Mouse (Mus musculus): Measurements from ENCODE around the gene Rsf1. TPM values are rescaled to one million over a fixed set of nuclear protein-coding genes. Genes with fewer than 3 reads are reported as not detected.

Gene Rsf1
- 4.6 and 5.8 TPM in 2 replicates for polyA plus RNA-seq (2012; rRNA removed)

DNA sequence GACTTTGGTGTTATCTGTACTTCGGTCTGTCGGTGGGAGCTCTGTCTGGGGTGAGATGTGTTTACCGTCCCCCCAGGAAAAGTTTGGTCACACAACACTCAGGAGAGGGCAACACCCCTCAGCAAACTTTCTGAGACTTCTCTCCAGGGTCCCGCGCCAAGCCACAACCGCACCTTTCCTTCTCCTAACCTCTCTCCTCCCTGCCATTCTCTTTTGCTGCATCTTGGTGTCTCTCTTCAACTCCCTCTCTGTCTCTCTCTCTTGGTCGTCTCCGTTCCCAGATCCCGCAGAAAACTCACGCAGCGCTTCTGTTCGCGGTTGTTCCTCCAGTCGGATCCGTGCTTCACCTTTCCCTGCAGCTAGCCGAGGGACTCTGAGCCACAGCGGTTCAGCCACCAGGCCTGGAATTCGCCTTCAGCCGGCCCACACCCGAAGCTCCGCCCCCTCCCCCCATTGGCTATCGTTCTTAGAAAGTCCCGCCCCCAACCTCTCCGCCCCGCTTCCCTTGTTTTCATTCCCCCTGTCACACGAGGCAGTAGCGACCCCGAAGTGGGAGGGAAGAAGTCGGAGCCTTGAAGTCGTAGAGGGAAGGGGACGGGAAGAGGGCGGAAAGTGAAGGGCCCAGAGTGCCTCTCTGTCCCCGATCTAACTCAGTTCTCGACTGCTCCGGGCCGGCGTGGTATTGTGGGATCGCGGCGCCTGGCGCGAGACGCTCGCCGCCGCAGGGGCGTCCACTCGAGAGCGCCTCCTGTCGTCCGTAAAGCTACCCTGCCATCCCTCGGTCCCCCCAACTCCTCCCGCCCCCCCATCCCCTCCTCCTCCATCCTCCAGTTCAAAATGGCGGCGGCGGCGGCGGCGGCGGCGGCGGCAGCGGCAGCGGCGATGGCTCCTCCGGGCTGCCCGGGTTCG lies at the start of gene Rsf1, which contains the start of gene Aamdc:
Rsf1 (plus strand) TSS at position 823 of the 909 bp plus-strand sequence.
Aamdc (minus strand) TSS at position 431 of the 909 bp plus-strand sequence.
- Histone ChIP-seq H3K4me3 (ENCODE audit: control insufficient read depth, insufficient read depth, low read length) (peak within 1 kb of the TSS; percentile 93), H3K36me3 (ENCODE audit: control insufficient read depth, insufficient read depth, low read length) (no peaks in the 10 kb centered on the region), H3K27me3 (ENCODE audit: control insufficient read depth, insufficient read depth, low read length) (no peaks in the 10 kb centered on the region), H3K4me1 (replicated peaks; ENCODE audit: control insufficient read depth, insufficient read depth, low read length) (peaks cover 5% of the 10 kb centered on the region; the same call in 1 of the 2 replicates), H3K27ac (ENCODE audit: control insufficient read depth, insufficient read depth, low read length) (peak within 1 kb of the TSS; percentile 80)
- peak; percentile 89 for DNase-seq
- WGBS, result under 1% methylated on average over 61 of the region's 68 CpGs
- peak; percentile 78 for TF ChIP-seq POLR2A (IDR thresholded peaks at IDR 0.05; ENCODE audit: control insufficient read depth, extremely low read depth, insufficient read depth, low read length, poor library complexity)
- peak; percentile 86 for TF ChIP-seq CTCF (IDR thresholded peaks at IDR 0.05; ENCODE audit: borderline replicate concordance, control insufficient read depth, extremely low read depth, insufficient read depth, low read length, poor library complexity)

- no peaks in the 10 kb centered on the region for H3K27me3 ChIP-seq (ENCODE audit: control insufficient read depth, insufficient read depth, low read length)
- no peak overlapping the region for H3K27ac ChIP-seq (ENCODE audit: control insufficient read depth, insufficient read depth, low read length)
- TF ChIP-seq CTCF (IDR thresholded peaks at IDR 0.05; ENCODE audit: borderline replicate concordance, control insufficient read depth, extremely low read depth, insufficient read depth, low read length, poor library complexity) (no peak), POLR2A (IDR thresholded peaks at IDR 0.05; ENCODE audit: control insufficient read depth, extremely low read depth, insufficient read depth, low read length, poor library complexity) (no peak)
- peaks cover 19% of the 10 kb centered on the region for H3K36me3 ChIP-seq (ENCODE audit: control insufficient read depth, insufficient read depth, low read length)
- WGBS, result 98% methylated on average over 5 of the region's 5 CpGs
- no peaks in the 10 kb centered on the region for H3K4me1 ChIP-seq (replicated peaks; ENCODE audit: control insufficient read depth, insufficient read depth, low read length)
- no peak overlapping the region for H3K4me3 ChIP-seq (ENCODE audit: control insufficient read depth, insufficient read depth, low read length)
- DNase-seq, result no peak
Measured at GRCm38 (mm10) chr7:97535531-97535930, 44.2 kb upstream of the Rsf1 start.

GRCm38 (mm10) chr7:97536571-97536970 lies 43.1 kb upstream of the Rsf1 start:
- no peak for DNase-seq
- Histone ChIP-seq H3K4me3 (ENCODE audit: control insufficient read depth, insufficient read depth, low read length) (no peak overlapping the region), H3K36me3 (ENCODE audit: control insufficient read depth, insufficient read depth, low read length) (peaks cover 20% of the 10 kb centered on the region), H3K27me3 (ENCODE audit: control insufficient read depth, insufficient read depth, low read length) (no peaks in the 10 kb centered on the region), H3K4me1 (replicated peaks; ENCODE audit: control insufficient read depth, insufficient read depth, low read length) (no peaks in the 10 kb centered on the region), H3K27ac (ENCODE audit: control insufficient read depth, insufficient read depth, low read length) (no peak overlapping the region)
- TF ChIP-seq POLR2A (IDR thresholded peaks at IDR 0.05; ENCODE audit: control insufficient read depth, extremely low read depth, insufficient read depth, low read length, poor library complexity), result no peak
- 95% methylated on average over 5 of the region's 5 CpGs for WGBS

GRCm38 (mm10) chr7:97546462-97546861 lies 33.2 kb upstream of the Rsf1 start:
- no peak for TF ChIP-seq CTCF (IDR thresholded peaks at IDR 0.05; ENCODE audit: borderline replicate concordance, control insufficient read depth, extremely low read depth, insufficient read depth, low read length, poor library complexity)
- TF ChIP-seq POLR2A (IDR thresholded peaks at IDR 0.05; ENCODE audit: control insufficient read depth, extremely low read depth, insufficient read depth, low read length, poor library complexity), result no peak
- WGBS, result 95% methylated on average over 2 of the region's 2 CpGs

DNA sequence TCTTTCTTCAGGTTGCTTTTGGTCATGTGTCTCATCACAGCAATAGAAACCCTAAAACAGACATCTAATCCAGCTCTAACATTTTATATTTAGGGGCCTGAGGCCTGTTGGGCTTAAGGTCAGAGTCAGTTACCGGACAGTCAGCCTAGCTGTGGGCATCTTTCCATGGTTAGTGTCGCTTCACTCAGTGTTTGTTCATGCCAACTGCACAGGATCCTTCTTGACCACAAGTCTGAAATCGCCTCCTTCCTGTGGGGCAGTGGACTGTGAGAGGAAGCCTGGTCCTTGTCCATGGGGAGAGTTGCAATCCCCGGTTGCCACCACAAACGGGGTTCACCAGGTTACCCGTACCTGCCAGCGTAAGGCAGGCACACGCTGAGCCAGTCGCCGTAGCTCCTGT lies 30.4 kb upstream of the Rsf1 start:
- TF ChIP-seq CTCF (IDR thresholded peaks at IDR 0.05; ENCODE audit: borderline replicate concordance, control insufficient read depth, extremely low read depth, insufficient read depth, low read length, poor library complexity) (no peak), POLR2A (IDR thresholded peaks at IDR 0.05; ENCODE audit: control insufficient read depth, extremely low read depth, insufficient read depth, low read length, poor library complexity) (no peak)
- no peak for DNase-seq
- Histone ChIP-seq H3K4me3 (ENCODE audit: control insufficient read depth, insufficient read depth, low read length) (no peak overlapping the region), H3K36me3 (ENCODE audit: control insufficient read depth, insufficient read depth, low read length) (no peaks in the 10 kb centered on the region), H3K27me3 (ENCODE audit: control insufficient read depth, insufficient read depth, low read length) (no peaks in the 10 kb centered on the region), H3K27ac (ENCODE audit: control insufficient read depth, insufficient read depth, low read length) (no peak overlapping the region), H3K4me1 (replicated peaks; ENCODE audit: control insufficient read depth, insufficient read depth, low read length) (no peaks in the 10 kb centered on the region)
- 96% methylated on average over 10 of the region's 10 CpGs for WGBS

More at GRCm38 (mm10) chr7:97546462-97546861, 33.2 kb upstream of the Rsf1 start:
- H3K4me1 ChIP-seq (replicated peaks; ENCODE audit: control insufficient read depth, insufficient read depth, low read length), result no peaks in the 10 kb centered on the region
- peaks cover 9% of the 10 kb centered on the region for H3K36me3 ChIP-seq (ENCODE audit: control insufficient read depth, insufficient read depth, low read length)
- no peak overlapping the region for H3K27ac ChIP-seq (ENCODE audit: control insufficient read depth, insufficient read depth, low read length)
- no peaks in the 10 kb centered on the region for H3K27me3 ChIP-seq (ENCODE audit: control insufficient read depth, insufficient read depth, low read length)
- no peak overlapping the region for H3K4me3 ChIP-seq (ENCODE audit: control insufficient read depth, insufficient read depth, low read length)
- no peak for DNase-seq

DNA sequence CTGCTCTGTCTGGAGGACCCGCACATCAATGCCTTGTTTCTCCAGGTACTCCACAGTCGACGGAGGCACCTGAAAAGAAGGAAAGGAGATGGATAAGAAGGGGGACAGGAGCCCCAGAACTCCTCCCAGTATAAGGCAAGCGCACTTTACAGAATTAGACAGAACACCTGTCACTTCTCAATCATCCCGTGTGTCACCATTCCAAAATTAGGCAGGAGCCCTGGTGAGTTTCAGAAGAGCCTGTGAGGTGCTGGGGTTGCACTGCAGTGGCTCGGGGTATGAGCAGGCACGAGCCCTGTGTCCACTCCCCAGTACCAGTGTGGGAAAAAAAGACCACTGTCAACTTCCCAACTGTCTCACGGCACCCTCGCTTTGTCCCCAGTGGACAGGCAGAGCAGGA lies 29.0 kb upstream of the Rsf1 start:
- no peaks in the 10 kb centered on the region for H3K36me3 ChIP-seq (ENCODE audit: control insufficient read depth, insufficient read depth, low read length)
- H3K27ac ChIP-seq (ENCODE audit: control insufficient read depth, insufficient read depth, low read length), result no peak overlapping the region
- no peaks in the 10 kb centered on the region for H3K27me3 ChIP-seq (ENCODE audit: control insufficient read depth, insufficient read depth, low read length)
- DNase-seq, result no peak
- no peak overlapping the region for H3K4me3 ChIP-seq (ENCODE audit: control insufficient read depth, insufficient read depth, low read length)
- TF ChIP-seq POLR2A (IDR thresholded peaks at IDR 0.05; ENCODE audit: control insufficient read depth, extremely low read depth, insufficient read depth, low read length, poor library complexity), result no peak
- no peak for TF ChIP-seq CTCF (IDR thresholded peaks at IDR 0.05; ENCODE audit: borderline replicate concordance, control insufficient read depth, extremely low read depth, insufficient read depth, low read length, poor library complexity)
- H3K4me1 ChIP-seq (replicated peaks; ENCODE audit: control insufficient read depth, insufficient read depth, low read length), result no peaks in the 10 kb centered on the region
- WGBS, result 96% methylated on average over 9 of the region's 9 CpGs
